Mouse (Mus musculus) megakaryocyte, adult 5-6 weeks (primary cell): ENCODE measurements around the gene Hhatl. TPM values are rescaled to one million over a fixed set of nuclear protein-coding genes. Genes with fewer than 3 reads are reported as not detected.

ENCODE experiments used
- ATAC-seq: 2 replicates; pipeline ENCODE4 v1.8.0; 2016; ENCODE audit warnings: mild to moderate bottlenecking, inconsistent platforms; ENCODE audit not compliant: poor library complexity, severe bottlenecking
- total RNA-seq, 2 experiments: library from RNA; stranded (forward) in 1 of 2; stranded (reverse) in 1 of 2; fragments of 153-499, 151-499 nt in 1 of 2; fragments of 221-1000, 200-1000 nt in 1 of 2; gene quantifications; 2 replicates each; pipeline versions ENCODE4 v1.2.3 to v1.2.4; 2015 to 2017

Gene Hhatl
- total RNA-seq (2015) (not detected in 2 replicates), total RNA-seq (2017) (not detected in 2 replicates)

- no peak for ATAC-seq
These were observed at the start of gene Hhatl for GRCm38 (mm10) chr9:121791757-121792521. Gene Hhatl, minus strand, starts transcription at chr9:121792507.

- ATAC-seq: no peak
These were observed 47.3 kb upstream of the Hhatl start for GRCm38 (mm10) chr9:121839622-121839965.

- ATAC-seq: peak; percentile 80
These were observed 46.7 kb upstream of the Hhatl start, which contains the start of gene Ccdc13 for GRCm38 (mm10) chr9:121838829-121839621. Gene Ccdc13, minus strand, starts transcription at chr9:121839461.

- ATAC-seq: no peak
These were observed 45.7 kb upstream of the Hhatl start for GRCm38 (mm10) chr9:121838008-121838407.

GRCm38 (mm10) chr9:121833825-121834224 lies 41.5 kb upstream of the Hhatl start:
- no peak for ATAC-seq

- ATAC-seq: peak; percentile 77
These were observed 38.6 kb upstream of the Hhatl start for GRCm38 (mm10) chr9:121830956-121831293.

- ATAC-seq: no peak
These were observed 38.1 kb upstream of the Hhatl start for GRCm38 (mm10) chr9:121830243-121830955.

- ATAC-seq: no peak
These were observed 37.1 kb upstream of the Hhatl start for GRCm38 (mm10) chr9:121829270-121829992.

GRCm38 (mm10) chr9:121828314-121828713 lies 36.0 kb upstream of the Hhatl start:
- ATAC-seq: peak; percentile 74

GRCm38 (mm10) chr9:121826356-121826755 lies 34.0 kb upstream of the Hhatl start:
- ATAC-seq: no peak

- no peak for ATAC-seq
These were observed 31.7 kb upstream of the Hhatl start for GRCm38 (mm10) chr9:121823991-121824390.

GRCm38 (mm10) chr9:121823051-121823450 lies 30.7 kb upstream of the Hhatl start:
- ATAC-seq: no peak

GRCm38 (mm10) chr9:121822585-121822991 lies 30.3 kb upstream of the Hhatl start:
- ATAC-seq: no peak

- no peak for ATAC-seq
These were observed 28.5 kb upstream of the Hhatl start for GRCm38 (mm10) chr9:121820765-121821164.

GRCm38 (mm10) chr9:121819771-121820471 lies 27.6 kb upstream of the Hhatl start:
- no peak for ATAC-seq

GRCm38 (mm10) chr9:121819073-121819770 lies 26.9 kb upstream of the Hhatl start:
- ATAC-seq: no peak

- no peak for ATAC-seq
These were observed 22.9 kb upstream of the Hhatl start for GRCm38 (mm10) chr9:121815183-121815582.

GRCm38 (mm10) chr9:121810081-121810821 lies 17.9 kb upstream of the Hhatl start:
- no peak for ATAC-seq

GRCm38 (mm10) chr9:121808511-121808910 lies 16.2 kb upstream of the Hhatl start:
- no peak for ATAC-seq
